Mouse (Mus musculus): ENCODE results near the gene Bod1.

The Bod1 gene

GRCm38 (mm10) chr11:31664186-31664585 is 7.5 kb downstream of the Bod1 start:
- DNase-seq: peak; percentile 94

GRCm38 (mm10) chr11:31663501-31663900 is 8.2 kb downstream of the Bod1 start:
- DNase-seq: peak; percentile 97

DNA sequence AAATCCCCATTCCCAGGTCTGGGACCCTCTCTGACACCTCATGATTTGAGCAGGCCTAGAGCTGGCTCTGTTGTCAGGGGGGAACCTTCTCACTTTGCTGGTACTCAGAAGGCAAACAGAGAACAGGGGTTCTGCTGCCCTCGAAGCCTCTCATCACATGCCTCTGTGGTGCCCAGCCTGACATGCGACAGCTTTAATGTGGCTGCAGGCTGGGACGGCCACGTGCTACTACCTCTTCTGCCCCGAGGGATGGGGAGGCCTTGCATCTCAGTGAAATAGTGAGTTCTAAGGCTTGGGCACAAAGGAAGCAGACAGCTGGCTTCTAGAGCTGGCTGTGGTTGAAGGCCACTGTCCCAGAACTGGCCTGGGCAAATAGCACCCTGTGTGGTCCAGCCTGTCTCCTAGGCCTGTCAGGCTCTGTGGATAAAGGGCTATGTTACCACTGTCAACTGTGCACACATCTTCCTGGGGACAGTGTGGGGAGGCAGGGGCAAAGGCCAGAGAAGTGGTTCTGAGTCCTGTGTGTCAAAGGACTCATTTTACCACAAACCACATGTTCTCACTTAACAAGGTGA is 8.7 kb downstream of the Bod1 start:
- DNase-seq: peak; percentile 91

DNA sequence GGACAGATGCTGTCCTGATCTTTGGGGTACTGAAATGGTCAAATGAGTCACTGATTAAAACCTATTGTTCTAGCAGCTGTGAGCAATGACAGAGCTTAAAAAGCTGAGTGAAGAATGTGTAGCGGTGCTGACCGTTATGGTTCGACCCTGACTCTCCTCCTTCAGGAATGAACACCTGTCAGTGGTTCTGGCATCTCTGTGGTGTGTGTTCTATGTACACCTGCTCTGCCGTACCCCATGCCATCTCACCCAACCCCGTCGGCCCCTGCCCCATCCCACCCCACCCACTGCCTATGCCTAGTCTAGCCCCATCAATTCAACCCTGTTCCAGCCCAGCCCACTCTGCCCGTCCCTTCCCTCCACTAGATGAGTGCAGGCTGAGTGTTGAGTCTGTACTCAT is 9.5 kb downstream of the Bod1 start:
- no peak for DNase-seq

DNA sequence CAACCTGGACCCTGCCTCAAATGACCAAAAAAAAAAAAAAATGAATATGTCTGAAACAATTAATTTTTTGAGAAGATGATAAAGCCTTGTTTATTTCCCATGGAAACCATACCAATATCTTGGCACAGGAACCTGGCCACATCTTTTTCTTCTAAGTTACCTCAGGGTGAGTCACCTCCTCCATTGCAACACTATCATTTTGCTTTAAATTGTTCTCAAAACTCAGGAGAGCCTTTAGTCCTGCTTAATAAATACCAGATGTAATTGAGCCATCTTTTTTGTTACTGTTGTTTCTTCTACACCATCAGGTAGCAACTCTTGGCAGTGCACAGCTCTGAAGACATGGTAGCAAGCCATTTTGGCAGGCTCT is 13.9 kb downstream of the Bod1 start:
- no peak for DNase-seq

GRCm38 (mm10) chr11:31657168-31657805 is 14.4 kb downstream of the Bod1 start:
- peak; percentile 84 for DNase-seq

DNA sequence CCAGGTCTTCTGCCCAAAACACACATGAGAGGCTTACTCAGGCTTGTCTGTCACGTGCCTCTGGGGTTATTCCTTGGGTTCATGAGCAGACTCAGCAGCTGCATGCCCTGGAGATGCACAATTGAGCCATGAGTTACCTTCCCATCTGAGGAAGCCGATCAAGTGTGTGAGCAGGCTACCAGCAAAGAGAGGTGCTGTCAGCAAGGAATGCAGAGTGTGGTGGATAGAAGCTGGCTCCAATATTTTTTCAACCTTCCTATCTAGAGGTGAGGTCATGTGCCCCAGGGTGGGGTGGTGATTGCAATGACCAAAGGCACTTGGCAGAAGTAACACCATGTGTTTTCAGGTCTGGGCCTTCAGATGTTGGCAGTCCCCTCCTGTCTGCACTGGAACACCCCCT is 22.2 kb downstream of the Bod1 start:
- DNase-seq: peak; percentile 90

DNA sequence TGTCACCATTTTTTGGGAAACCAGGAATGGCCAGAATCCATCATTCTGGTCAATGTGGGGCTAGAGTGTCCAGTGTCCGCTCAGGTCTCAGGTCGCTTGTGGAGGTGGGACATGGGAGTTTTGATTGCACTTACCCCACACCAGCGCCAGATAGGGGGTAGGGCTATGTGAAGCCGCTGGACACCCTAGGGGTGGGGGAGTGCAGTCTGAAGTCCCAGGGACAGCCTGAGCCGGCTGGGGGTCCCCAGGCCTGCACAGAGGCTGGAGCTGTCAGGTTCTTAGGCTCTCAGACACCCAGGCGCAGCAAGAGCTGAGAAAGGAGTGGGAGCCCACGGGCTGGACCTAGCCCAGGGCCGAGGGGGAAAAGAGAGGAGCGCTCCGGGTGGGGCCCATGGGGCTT is 24.4 kb downstream of the Bod1 start:
- DNase-seq: peak; percentile 88

GRCm38 (mm10) chr11:31646571-31646970 is 25.1 kb downstream of the Bod1 start:
- peak; percentile 64 for DNase-seq

- DNase-seq: peak; percentile 43
Measured at GRCm38 (mm10) chr11:31643120-31643519, 28.6 kb downstream of the Bod1 start.

DNA sequence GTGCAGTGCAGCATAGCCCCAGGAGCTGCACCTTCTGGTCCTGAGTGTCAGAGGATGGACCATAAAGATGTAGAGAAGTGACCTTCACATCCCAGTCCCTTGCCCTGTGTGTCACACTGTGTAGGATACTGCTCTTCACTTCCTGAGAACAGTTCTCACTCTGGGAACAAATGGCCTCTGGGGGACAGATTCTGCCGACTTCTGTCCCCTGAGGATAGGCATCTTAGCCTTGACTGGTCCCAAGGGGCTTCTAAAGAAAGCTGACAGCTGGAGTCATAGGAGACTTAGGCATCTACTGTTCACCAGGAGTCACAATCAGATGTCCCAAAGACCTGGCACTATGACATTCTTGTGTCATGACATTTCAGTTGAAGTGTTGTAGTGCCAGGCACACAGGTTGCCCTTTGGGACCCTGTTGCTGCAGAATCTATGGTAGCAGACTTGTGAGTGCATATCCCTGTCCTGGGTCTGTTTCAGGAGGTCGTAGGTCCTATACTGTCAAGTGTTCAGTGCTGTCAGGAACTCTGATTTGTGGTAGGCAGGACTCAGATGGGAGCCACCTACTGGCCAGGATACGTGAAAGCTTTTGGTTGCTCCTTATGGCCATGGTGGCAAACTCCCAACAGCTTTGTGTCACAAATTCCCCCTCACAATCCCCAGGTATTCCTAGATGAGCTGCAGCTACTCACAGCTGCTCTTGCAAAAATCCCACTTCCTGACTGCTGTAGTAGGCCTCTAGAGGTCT is 30.4 kb downstream of the Bod1 start:
- DNase-seq: peak; percentile 89

GRCm38 (mm10) chr11:31640187-31640586 is 31.5 kb downstream of the Bod1 start:
- DNase-seq: peak; percentile 85

- peak; percentile 94 for DNase-seq
Measured at GRCm38 (mm10) chr11:31637788-31638373, 33.8 kb downstream of the Bod1 start.

DNA sequence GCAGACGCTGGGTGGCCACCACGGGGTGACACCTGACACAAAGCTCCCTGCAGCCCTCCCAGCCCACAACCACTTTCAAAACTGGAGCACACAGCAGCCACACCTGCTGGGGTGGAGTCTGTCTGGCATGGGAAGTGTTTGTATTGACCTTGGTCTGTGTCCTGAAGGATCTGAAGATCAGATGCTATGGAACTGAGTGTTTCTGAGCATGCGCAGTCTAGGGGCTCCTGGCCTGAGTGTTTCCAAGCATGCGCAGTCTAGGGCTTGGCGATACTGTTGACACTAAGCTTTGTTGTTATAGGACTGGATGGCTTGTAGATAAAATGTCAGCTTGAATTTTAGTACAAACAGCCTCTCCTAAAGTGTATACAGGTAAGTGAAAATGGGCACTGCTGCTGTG is 43.0 kb downstream of the Bod1 start:
- no peak for DNase-seq

DNA sequence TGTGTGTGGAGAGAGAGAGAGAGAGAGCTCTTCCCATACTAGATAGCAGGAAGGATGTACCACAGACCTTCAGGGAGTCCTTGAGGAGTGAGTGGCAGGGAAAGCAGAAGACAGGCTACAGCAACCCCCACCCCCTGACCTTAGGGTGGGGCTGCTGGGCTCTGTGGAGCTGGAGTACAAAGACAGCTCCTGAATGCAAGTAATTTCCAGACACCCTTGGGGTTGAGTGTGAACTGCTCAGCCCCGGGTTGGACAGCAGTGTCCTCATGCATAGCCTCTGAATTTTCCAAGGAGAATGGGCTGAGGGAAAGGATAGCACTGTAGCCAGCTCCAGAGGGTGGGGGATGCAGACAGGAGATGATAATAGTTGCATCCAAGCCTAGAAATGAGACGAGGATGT is 50.9 kb downstream of the Bod1 start:
- DNase-seq: peak; percentile 51

DNA sequence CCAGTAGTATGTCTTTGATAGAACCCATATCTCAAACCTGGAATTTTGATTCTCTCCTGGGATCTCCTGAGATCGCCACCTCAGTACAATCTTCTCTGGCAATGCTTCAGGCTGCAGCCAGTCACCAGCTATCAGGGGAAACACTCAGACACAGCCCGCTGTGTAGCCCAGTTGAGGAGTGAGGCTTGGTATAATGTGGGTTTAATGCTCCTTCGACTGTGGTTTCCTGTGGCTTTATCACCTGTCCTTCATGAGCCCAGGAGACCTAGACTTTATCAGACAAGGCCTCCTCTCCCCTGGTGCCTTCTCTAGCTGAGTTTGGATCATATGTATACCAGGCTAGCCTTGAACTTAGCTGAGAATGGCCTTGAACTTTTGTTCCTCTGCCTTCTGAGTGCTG is 53.9 kb downstream of the Bod1 start:
- DNase-seq: no peak

DNA sequence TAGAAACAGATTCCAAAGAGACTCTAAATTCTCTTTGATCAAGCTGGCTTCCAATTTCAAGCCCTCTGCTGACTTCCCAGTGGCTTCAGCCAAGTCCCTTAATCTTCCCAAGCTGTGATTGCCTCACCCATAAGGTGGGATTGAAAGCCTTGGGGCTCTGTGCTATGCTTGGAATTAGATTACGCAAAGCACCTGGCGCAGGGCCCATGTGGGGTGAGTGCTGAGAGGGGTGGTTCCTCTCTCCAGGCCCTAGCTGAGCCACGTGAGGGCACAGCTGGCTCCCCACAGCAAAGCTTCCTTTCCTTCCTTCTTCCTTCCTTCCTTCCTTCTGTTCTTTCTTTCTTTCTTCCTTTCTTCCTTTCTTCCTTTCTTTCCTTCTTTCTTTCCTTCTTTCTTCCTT is 54.4 kb downstream of the Bod1 start:
- DNase-seq: peak; percentile 99

DNA sequence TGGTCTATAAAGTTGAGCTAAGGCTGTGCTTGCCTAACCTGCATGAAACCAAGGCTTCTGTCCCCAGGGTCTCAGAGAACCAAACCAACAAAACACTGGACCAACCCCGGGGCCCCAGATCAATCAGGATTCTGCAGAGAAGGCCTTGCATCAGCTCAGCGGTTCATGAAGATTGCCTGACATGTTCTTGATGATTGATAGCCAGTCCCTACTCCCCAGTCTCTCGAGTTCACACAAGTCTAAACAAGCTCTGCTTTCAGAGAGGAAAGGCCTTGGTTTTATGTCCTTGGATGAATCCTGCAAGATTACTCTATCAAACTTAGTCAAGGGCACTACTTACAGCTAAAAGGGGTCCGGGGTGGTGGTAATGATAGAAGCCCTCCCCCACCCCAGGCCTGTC is 55.0 kb downstream of the Bod1 start:
- no peak for DNase-seq

Measured in heart, adult 11 months (tissue).